Mouse (Mus musculus) limb, embryonic 14.5 days (tissue): ENCODE measurements around the gene Fam178b. TPM values are rescaled to one million over a fixed set of nuclear protein-coding genes. Genes with fewer than 3 reads are reported as not detected.

Experiments used
- ATAC-seq: fragments of 200-750 bp; cut with Nextera tagmentation; 2 replicates; pipeline ENCODE4 v1.8.0; 2017; ENCODE audit warnings: low read depth, moderate number of reproducible peaks, moderate TSS enrichment; ENCODE audit not compliant: low FRiP score
- DNase-seq: peaks from one replicate; pipeline ENCODE4 v3.0.0-alpha.2; 2015; ENCODE audit warnings: low spot score
- H3K27ac ChIP-seq: fragments of 300-500 bp; sonication (generic); replicated peaks from 2 replicates; pipeline ENCODE4 v1.5.1; 2014; ENCODE audit warnings: low read depth, mild to moderate bottlenecking, low read length, moderate library complexity, mixed read lengths
- H3K27me3 ChIP-seq: fragments of 300-500 bp; sonication (generic); 2 replicates; pipeline ENCODE4 v1.6.1; 2014; ENCODE audit warnings: low read length, mixed read lengths; ENCODE audit not compliant: control insufficient read depth, insufficient read depth
- H3K36me3 ChIP-seq: fragments of 300-500 bp; sonication (generic); 2 replicates; pipeline ENCODE4 v1.6.1; 2014; ENCODE audit warnings: mild to moderate bottlenecking, low read length, moderate library complexity, mixed read lengths; ENCODE audit not compliant: control insufficient read depth, insufficient read depth
- H3K4me1 ChIP-seq: fragments of 300-500 bp; sonication (generic); 2 replicates; pipeline ENCODE4 v1.6.1; 2014; ENCODE audit warnings: antibody characterized with exemption, low read length, mixed read lengths; ENCODE audit not compliant: control insufficient read depth, insufficient read depth
- H3K4me2 ChIP-seq: fragments of 300-500 bp; sonication (generic); replicated peaks from 2 replicates; pipeline ENCODE4 v1.6.1; 2014; ENCODE audit warnings: low read depth, mild to moderate bottlenecking, low read length, moderate library complexity; ENCODE audit not compliant: severe bottlenecking
- H3K4me3 ChIP-seq: fragments of 300-500 bp; sonication (generic); replicated peaks from 2 replicates; pipeline ENCODE4 v1.5.1; 2014; ENCODE audit warnings: low read length
- H3K9ac ChIP-seq: fragments of 300-500 bp; sonication (generic); 2 replicates; pipeline ENCODE4 v1.6.1; 2014; ENCODE audit warnings: mild to moderate bottlenecking, low read depth, low read length, moderate library complexity; ENCODE audit not compliant: severe bottlenecking
- H3K9me3 ChIP-seq: fragments of 300-500 bp; sonication (generic); 2 replicates; pipeline ENCODE4 v1.6.1; 2016; ENCODE audit warnings: low read length; ENCODE audit not compliant: control insufficient read depth
- POLR2A ChIP-seq: fragments of 200-500 bp; IDR thresholded peaks from 2 replicates; pipeline ENCODE4 v1.8.0; 2012; ENCODE audit warnings: inconsistent platforms, mild to moderate bottlenecking, moderate library complexity, borderline replicate concordance; ENCODE audit not compliant: insufficient read depth, insufficient read length; ENCODE audit errors: extremely low read depth
- WGBS: fragments of 180-500 bp; shearing (Covaris S2); extraction: QIAGEN DNeasy Blood & Tissue Kit; methylation state at CpG from one replicate; pipeline ENCODE4 v1.1.7; 2014; 5-methylcytosine and 5-hydroxymethylcytosine counted together
- polyA plus RNA-seq, 2 experiments: library from polyadenylated mRNA; depleted of rRNA in 1 of 2; stranded (reverse) in 1 of 2; unstranded in 1 of 2; fragments of >200 nt; fragmentation: Nextera tagmentation in 1 of 2; extraction: Ambion mirVana in 1 of 2; gene quantifications; 2 replicates each; pipeline versions ENCODE4 v1.2.1 to v1.2.3; 2012 to 2014

The Fam178b gene
- polyA plus RNA-seq, 2 experiments: 0.67 to 1.5 TPM

DNA sequence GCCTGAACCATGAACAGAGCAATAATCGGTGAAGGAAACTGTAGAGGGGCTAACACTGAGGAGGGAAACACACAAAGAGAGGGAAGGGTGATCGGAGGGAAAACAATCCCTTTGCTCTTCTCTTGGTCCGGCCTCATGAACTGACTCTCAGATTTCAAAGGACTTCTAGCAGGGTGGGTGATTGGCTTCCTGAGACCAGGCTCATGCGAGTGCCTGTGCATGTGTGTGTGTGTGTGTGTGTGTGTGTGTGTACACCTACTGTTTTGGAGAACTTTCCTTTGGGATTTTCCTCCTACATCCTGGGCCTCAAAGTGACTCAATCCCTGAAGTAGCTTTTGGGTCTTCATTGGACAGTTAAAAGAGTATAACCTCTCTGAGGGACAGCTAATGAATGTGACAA lies 96.7 kb downstream of the Fam178b start:
- DNase-seq (no peak), ATAC-seq (no peak)
- Histone ChIP-seq H3K4me1 (peaks cover 35% of the 10 kb centered on the region), H3K27me3 (no peaks in the 10 kb centered on the region), H3K4me3 (no peak overlapping the region), H3K27ac (no peak overlapping the region), H3K9me3 (no peaks in the 10 kb centered on the region), H3K36me3 (no peaks in the 10 kb centered on the region), H3K4me2 (no peak overlapping the region), H3K9ac (no peak overlapping the region)
- WGBS: 20% methylated on average over 4 of the region's 4 CpGs
- no peak for TF ChIP-seq POLR2A

GRCm38 (mm10) chr1:36583408-36584116 lies 99.4 kb downstream of the Fam178b start:
- Histone ChIP-seq H3K4me3 (no peak overlapping the region), H3K36me3 (no peaks in the 10 kb centered on the region), H3K27me3 (no peaks in the 10 kb centered on the region), H3K27ac (no peak overlapping the region), H3K9ac (no peak overlapping the region), H3K9me3 (no peaks in the 10 kb centered on the region), H3K4me1 (peaks cover 33% of the 10 kb centered on the region), H3K4me2 (no peak overlapping the region)
- WGBS: 58% methylated on average over 8 of the region's 8 CpGs
- TF ChIP-seq POLR2A: no peak
- ATAC-seq: no peak
- no peak for DNase-seq

DNA sequence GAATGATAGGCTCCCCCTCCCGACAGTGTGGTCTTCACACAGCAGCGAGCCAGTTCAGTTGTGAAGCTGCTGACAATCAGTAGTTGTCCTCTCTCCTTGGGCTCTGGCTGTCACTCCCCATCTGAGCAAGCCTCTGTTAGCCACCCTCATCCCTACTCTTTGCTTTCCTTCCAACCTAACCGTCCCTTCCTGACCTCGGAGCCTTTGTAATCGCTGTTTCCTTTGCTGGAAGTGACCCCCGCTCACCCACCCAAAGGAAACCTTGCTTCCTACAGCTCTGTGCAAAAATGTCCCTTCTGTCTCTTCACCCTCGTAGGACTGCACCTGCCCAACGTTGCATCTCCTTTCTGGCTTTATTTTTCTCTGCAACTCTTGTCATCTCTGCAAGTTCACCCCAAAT lies 100.8 kb downstream of the Fam178b start:
- 82% methylated on average over 8 of the region's 8 CpGs for WGBS
- Histone ChIP-seq H3K27ac (no peak overlapping the region), H3K4me1 (peaks cover 22% of the 10 kb centered on the region)

GRCm38 (mm10) chr1:36581260-36581659 lies 101.7 kb downstream of the Fam178b start:
- no peak for TF ChIP-seq POLR2A
- H3K4me3 ChIP-seq: no peak overlapping the region
- H3K36me3 ChIP-seq: no peaks in the 10 kb centered on the region
- no peaks in the 10 kb centered on the region for H3K27me3 ChIP-seq
- no peak for ATAC-seq
- no peak overlapping the region for H3K4me2 ChIP-seq
- no peak for DNase-seq
- no peaks in the 10 kb centered on the region for H3K9me3 ChIP-seq
- 75% methylated on average over 5 of the region's 5 CpGs for WGBS
- H3K4me1 ChIP-seq: peaks cover 27% of the 10 kb centered on the region
- H3K9ac ChIP-seq: no peak overlapping the region
- H3K27ac ChIP-seq: peak overlapping the region; percentile 82

More for the DNA sequence above, 100.8 kb downstream of the Fam178b start:
- Histone ChIP-seq H3K36me3 (no peaks in the 10 kb centered on the region), H3K4me2 (no peak overlapping the region), H3K9ac (no peak overlapping the region), H3K9me3 (no peaks in the 10 kb centered on the region), H3K27me3 (no peaks in the 10 kb centered on the region), H3K4me3 (no peak overlapping the region)
- TF ChIP-seq POLR2A: no peak
- ATAC-seq (no peak), DNase-seq (no peak)

- TF ChIP-seq POLR2A: no peak
- ATAC-seq: peak; percentile 94
- peak; percentile 81 for DNase-seq
- Histone ChIP-seq H3K27me3 (no peaks in the 10 kb centered on the region), H3K4me2 (peak overlapping the region; percentile 41), H3K4me3 (peak overlapping the region; percentile 18), H3K4me1 (peaks cover 27% of the 10 kb centered on the region), H3K9me3 (no peaks in the 10 kb centered on the region), H3K9ac (peak overlapping the region; percentile 41; the same call in 1 of the 2 replicates), H3K36me3 (no peaks in the 10 kb centered on the region), H3K27ac (peak overlapping the region; percentile 82)
- WGBS: 0% methylated on average over 17 of the region's 17 CpGs
Measured at GRCm38 (mm10) chr1:36580384-36581207, 102.4 kb downstream of the Fam178b start.
